In the genomic region with DNA sequence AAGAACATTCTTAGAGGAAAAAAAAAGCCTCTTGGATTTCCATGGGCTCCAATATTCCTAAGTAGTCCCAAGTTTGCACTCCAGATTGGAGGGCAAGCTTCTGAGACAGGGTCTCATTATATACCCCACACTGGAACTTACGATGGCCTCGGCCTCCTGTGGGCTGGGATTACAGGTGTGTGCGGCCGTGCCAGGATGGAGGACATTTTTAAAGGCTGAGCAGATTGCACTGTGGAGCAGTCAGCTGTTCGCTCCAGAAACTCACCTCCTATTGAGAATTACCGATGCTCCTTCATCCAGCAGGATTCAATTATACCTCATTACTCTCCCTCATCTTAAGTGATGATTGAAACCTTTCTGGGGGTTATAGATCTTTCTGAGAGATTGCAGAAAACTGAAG, we compare ENCODE assay signal across 12 mouse cellular contexts.
"Had no signal": no experiment of that assay in that cellular context is flagged by ENCODE, and none has a peak within 500 bp of the region (broad histone marks: within the 10 kb centered on the region; RNA-seq: fewer than 3 reads in every experiment).

No protein-coding gene starts in this region.

- DNase-seq: left cerebral cortex, postnatal 4 days; liver; liver, embryonic 13.5 days; liver, postnatal 0 days; lung, adult 18-20 months; lung, adult 2 months; lung, embryonic 14.5 days; lung, postnatal 10 days; lung, postnatal 14 days; lung, postnatal 36 days; lung, postnatal 4 days; midbrain, embryonic 14.5 days had no signal
